ENCODE assay signal across 19 mouse cellular contexts in the genomic region with DNA sequence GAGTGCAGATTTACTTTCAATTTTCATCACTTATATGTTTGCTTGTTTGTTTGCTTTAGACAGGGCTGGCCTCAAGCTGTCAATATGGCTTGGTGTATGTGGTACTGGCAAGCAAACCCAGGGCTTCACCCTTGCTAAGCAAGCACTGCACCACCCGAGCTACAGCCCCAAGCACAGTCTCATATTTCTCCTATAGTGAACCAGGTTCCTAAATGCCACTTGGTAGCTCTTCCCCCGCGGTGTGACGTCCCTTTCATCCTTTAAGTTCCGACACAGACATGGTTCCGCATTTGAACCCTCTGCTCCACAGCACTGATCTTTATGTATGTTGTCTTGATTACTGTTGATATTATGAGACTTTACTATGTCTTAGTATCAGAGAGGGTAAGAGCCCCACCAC.
"Had no signal": no experiment of that assay in that cellular context is flagged by ENCODE, and none has a peak within 500 bp of the region (broad histone marks: within the 10 kb centered on the region; RNA-seq: fewer than 3 reads in every experiment).

No protein-coding gene starts in this region.

- H3K9me3 ChIP-seq: limb, embryonic 12.5 days; limb, embryonic 15.5 days; midbrain, embryonic 12.5 days; midbrain, embryonic 15.5 days; neural tube, embryonic 13.5 days had no signal

- H3K9ac ChIP-seq: limb, embryonic 12.5 days; limb, embryonic 15.5 days; liver, embryonic 14.5 days; liver, postnatal 0 days; lung, embryonic 14.5 days; midbrain, embryonic 12.5 days; midbrain, embryonic 15.5 days; neural tube, embryonic 13.5 days had no signal

- H3K4me2 ChIP-seq: limb, embryonic 12.5 days; limb, embryonic 15.5 days; lung, embryonic 14.5 days; midbrain, embryonic 12.5 days; midbrain, embryonic 15.5 days; neural tube, embryonic 13.5 days had no signal

- H3K27ac ChIP-seq: limb, embryonic 12.5 days; liver, embryonic 14.5 days; macrophage; midbrain, embryonic 12.5 days; midbrain, embryonic 15.5 days; neural tube, embryonic 13.5 days had no signal

- H3K4me1 ChIP-seq: midbrain, embryonic 12.5 days; midbrain, embryonic 15.5 days; neural tube, embryonic 13.5 days had no signal

- H3K27me3 ChIP-seq: limb, embryonic 12.5 days; limb, embryonic 15.5 days; midbrain, embryonic 12.5 days; midbrain, embryonic 15.5 days; neural tube, embryonic 13.5 days had no signal

- H3K4me3 ChIP-seq: limb, embryonic 12.5 days; limb, embryonic 15.5 days; midbrain, embryonic 12.5 days; midbrain, embryonic 15.5 days; myocyte; neural tube, embryonic 13.5 days had no signal

- DNase-seq: kidney, adult 9 months; kidney, postnatal 14 days; kidney, postnatal 4 days; liver, postnatal 0 days; lung, embryonic 14.5 days; right cerebral cortex, adult 18-20 months; right cerebral cortex, postnatal 14 days; spleen, adult 18-20 months; thymus, adult 18-20 months; thymus, postnatal 14 days; thymus, postnatal 4 days had no signal

- H3K36me3 ChIP-seq: limb, embryonic 12.5 days; limb, embryonic 15.5 days; midbrain, embryonic 12.5 days; midbrain, embryonic 15.5 days; neural tube, embryonic 13.5 days had no signal
